Mouse (Mus musculus): ENCODE results near the gene Gm10135.
A peak's percentile ranks its signal among the peaks of the same experiment; 100 is the strongest.

Gene Gm10135

GRCm38 (mm10) chr5:72965706-72966105 is 8.8 kb downstream of the Gm10135 start:
- DNase-seq (ENCODE audit: low read depth, low spot score) = peak; percentile 17

- DNase-seq (ENCODE audit: low read depth, low spot score) = no peak
Measured at GRCm38 (mm10) chr5:72960096-72960495, 14.4 kb downstream of the Gm10135 start.

- DNase-seq (ENCODE audit: low read depth, low spot score) = no peak
Measured at GRCm38 (mm10) chr5:72957281-72957680, 17.2 kb downstream of the Gm10135 start.

- DNase-seq (ENCODE audit: low read depth, low spot score) = no peak
Measured at GRCm38 (mm10) chr5:72953996-72954604, 20.4 kb downstream of the Gm10135 start.

GRCm38 (mm10) chr5:72950252-72950651 is 24.2 kb downstream of the Gm10135 start:
- no peak for DNase-seq (ENCODE audit: low read depth, low spot score)

GRCm38 (mm10) chr5:72948136-72948535 is 26.4 kb downstream of the Gm10135 start:
- peak; percentile 30 for DNase-seq (ENCODE audit: low read depth, low spot score)

- no peak for DNase-seq (ENCODE audit: low read depth, low spot score)
Measured at GRCm38 (mm10) chr5:72940906-72941432, 33.5 kb downstream of the Gm10135 start.

- DNase-seq (ENCODE audit: low read depth, low spot score) = no peak
Measured at GRCm38 (mm10) chr5:72939311-72939710, 35.2 kb downstream of the Gm10135 start.

- peak; percentile 49 for DNase-seq (ENCODE audit: low read depth, low spot score)
Measured at GRCm38 (mm10) chr5:72938421-72938820, 36.1 kb downstream of the Gm10135 start.

- DNase-seq (ENCODE audit: low read depth, low spot score) = no peak
Measured at GRCm38 (mm10) chr5:72933026-72933675, 41.4 kb downstream of the Gm10135 start.

GRCm38 (mm10) chr5:72927074-72927473 is 47.4 kb downstream of the Gm10135 start:
- DNase-seq (ENCODE audit: low read depth, low spot score) = no peak

GRCm38 (mm10) chr5:72922796-72923195 is 51.7 kb downstream of the Gm10135 start:
- no peak for DNase-seq (ENCODE audit: low read depth, low spot score)

GRCm38 (mm10) chr5:72921171-72921570 is 53.3 kb downstream of the Gm10135 start:
- no peak for DNase-seq (ENCODE audit: low read depth, low spot score)

GRCm38 (mm10) chr5:72920416-72920815 is 54.1 kb downstream of the Gm10135 start:
- DNase-seq (ENCODE audit: low read depth, low spot score) = peak; percentile 32

GRCm38 (mm10) chr5:72916851-72917250 is 57.7 kb downstream of the Gm10135 start:
- DNase-seq (ENCODE audit: low read depth, low spot score) = no peak

GRCm38 (mm10) chr5:72916048-72916447 is 58.5 kb downstream of the Gm10135 start:
- DNase-seq (ENCODE audit: low read depth, low spot score) = no peak

Measured in brain, adult 2 months (tissue).